Mouse (Mus musculus): Measurements from ENCODE around the gene Agap1.

DNA sequence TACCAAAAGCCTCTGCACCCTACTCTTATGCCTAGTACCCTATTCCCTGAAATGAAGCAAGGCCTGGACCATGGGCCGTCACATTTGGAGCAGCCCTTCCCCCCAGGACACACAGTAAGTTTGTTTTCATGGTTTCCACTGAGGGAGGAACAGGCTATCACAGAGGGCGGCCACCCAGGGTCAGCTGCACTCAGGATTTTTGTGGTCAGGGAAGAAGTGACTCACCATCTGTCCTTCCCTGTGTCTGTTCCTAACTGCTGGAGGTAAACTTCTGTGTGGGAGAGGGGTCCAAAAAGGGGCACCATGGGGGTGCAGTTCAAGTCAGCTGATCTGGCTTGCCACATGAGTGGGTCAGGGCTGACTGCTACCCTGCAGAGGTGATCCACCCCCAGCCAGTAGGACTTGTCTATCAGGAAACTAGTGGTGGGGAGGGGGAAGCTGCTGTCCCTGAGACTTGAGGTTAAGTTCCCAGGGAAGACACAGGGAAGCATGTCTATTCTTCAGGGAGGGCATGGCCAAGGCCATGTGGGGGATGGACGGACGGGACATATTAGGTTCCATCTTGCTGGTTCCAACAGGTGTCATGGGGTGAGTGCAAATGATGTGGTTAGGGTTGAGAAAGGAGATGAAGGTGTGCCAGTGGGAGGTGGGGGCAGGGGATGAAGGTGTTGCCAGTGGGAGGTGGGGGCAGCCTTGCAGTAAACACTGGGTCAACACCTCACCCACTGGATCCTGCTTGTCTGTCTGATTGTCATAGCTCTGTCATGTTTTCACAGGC, 116.1 kb downstream of the Agap1 start:
- no peak for TF ChIP-seq CTCF (IDR thresholded peaks at IDR 0.05; ENCODE audit: insufficient read depth, low read depth, low read length)
- no peak for TF ChIP-seq POLR2A (IDR thresholded peaks at IDR 0.05; ENCODE audit: insufficient read depth, low read depth, low read length)
